Mouse (Mus musculus): ENCODE measurements around the gene Mrps5. TPM values are rescaled to one million over a fixed set of nuclear protein-coding genes. Genes with fewer than 3 reads are reported as not detected.
A peak's percentile ranks its signal among the peaks of the same experiment; 100 is the strongest.
"Not testable (repeated sequence)": the region's sequence is repeated elsewhere in the genome, so short reads cannot be mapped to it uniquely, and the experiment has no call there.

Mrps5 gene
- polyA plus RNA-seq, 1 experiment from 2014 or later = 128 TPM

DNA sequence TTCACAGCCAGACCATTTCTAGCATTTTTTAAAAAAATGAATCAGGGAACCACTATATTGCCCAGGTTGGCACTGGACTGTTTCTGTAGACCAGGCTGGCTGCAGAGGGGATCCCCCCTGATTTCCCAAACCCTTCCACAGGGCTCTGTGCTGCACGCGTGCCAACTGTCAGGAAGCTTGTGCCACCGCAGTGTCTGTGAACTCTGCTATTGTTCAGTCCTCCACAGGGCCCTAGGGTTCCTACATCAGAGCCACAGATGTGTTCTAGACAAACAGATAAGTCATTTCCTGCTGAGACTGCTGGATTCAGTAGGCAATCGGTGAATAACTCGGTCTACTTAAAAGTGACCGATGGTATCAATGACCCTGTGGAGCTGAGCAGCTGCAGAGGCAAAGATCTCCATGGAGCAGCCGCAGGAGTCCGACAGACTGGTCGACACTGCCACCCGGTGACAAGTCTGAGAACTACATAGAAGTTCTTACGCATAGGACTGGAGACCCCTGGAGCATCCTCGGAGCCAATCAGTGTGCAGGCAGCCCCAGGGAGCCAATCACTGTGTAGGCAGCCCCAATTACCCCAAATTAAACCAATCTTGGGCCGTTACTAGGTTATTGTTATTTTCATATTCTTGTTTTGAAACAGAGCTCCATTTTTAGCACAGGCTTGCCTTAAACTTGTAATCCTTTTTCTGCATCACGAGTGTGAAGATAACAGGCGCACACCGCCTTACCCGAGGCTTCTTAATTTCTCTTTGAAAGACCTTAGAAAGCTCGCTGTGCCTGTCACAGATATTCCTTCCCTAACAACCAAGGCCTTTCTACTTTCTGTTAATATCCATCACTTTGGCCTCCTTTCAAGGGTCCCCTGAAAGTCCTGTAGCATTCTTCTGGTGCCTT is 27.7 kb upstream of the Mrps5 start:
- Histone ChIP-seq H3K27ac (0 out of 2 replicates have a peak overlapping the region, but pooled peaks have one; percentile 11), H3K4me1 (replicated peaks; ENCODE audit: control insufficient read depth, insufficient read depth, low read length) (0 out of 2 replicates have a peak, but pooled peaks cover 4% of the 10 kb centered on the region), H3K27me3 (ENCODE audit: control insufficient read depth, insufficient read depth, low read length) (peaks cover 7% of the 10 kb centered on the region; the same call in 1 of the 2 replicates), H3K9me3 (ENCODE audit: control insufficient read depth, low read length) (no peaks in the 10 kb centered on the region), H3K9ac (peak overlapping the region; percentile 50), H3K4me2 (replicated peaks) (peak overlapping the region; percentile 48), H3K36me3 (replicated peaks; ENCODE audit: control insufficient read depth, insufficient read depth) (no peaks in the 10 kb centered on the region), H3K4me3 (replicated peaks; ENCODE audit: low read length) (peak overlapping the region; percentile 28)
- DNase-seq (ENCODE audit: low spot score) (peak; percentile 97), ATAC-seq (ENCODE audit: low FRiP score) (peak; percentile 99)
- 10% methylated on average over 18 of the region's 18 CpGs for WGBS

DNA sequence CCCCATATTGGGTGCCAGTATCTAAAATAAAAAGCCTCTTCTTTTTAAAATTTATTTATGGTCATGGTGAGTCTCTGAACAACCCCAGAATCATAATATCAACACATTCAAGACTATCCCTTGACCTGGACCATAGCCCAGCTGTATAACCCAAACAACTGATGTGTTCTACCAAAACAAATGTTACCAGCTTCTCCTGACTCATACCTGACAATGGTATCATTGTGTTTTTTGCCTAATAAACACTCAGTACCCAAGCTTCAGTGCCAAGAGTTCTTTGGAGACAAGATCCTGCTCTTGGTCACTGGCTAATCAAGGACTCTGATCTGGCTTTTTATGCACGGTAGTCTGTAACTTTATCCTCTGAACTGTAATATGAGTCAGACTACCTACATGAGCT is 13.7 kb upstream of the Mrps5 start:
- Histone ChIP-seq H3K4me3 (replicated peaks; ENCODE audit: low read length) (no peak overlapping the region), H3K4me2 (replicated peaks) (no peak overlapping the region), H3K9me3 (ENCODE audit: control insufficient read depth, low read length) (no peaks in the 10 kb centered on the region), H3K27ac (no peak overlapping the region), H3K36me3 (replicated peaks; ENCODE audit: control insufficient read depth, insufficient read depth) (peaks cover 28% of the 10 kb centered on the region), H3K9ac (no peak overlapping the region), H3K4me1 (replicated peaks; ENCODE audit: control insufficient read depth, insufficient read depth, low read length) (no peaks in the 10 kb centered on the region), H3K27me3 (ENCODE audit: control insufficient read depth, insufficient read depth, low read length) (no peaks in the 10 kb centered on the region)
- no peak for ATAC-seq (ENCODE audit: low FRiP score)
- DNase-seq (ENCODE audit: low spot score) = no peak
- 82% methylated on average over 1 of the region's 1 CpGs for WGBS

GRCm38 (mm10) chr2:127584436-127584858 is 2.6 kb upstream of the Mrps5 start:
- peak; percentile 90 for ATAC-seq (ENCODE audit: low FRiP score)
- under 1% methylated on average over 24 of the region's 24 CpGs for WGBS
- peak overlapping the region; percentile 55 for H3K4me3 ChIP-seq (replicated peaks; ENCODE audit: low read length)
- H3K27ac ChIP-seq = no peak overlapping the region
- peaks cover 25% of the 10 kb centered on the region for H3K4me1 ChIP-seq (replicated peaks; ENCODE audit: control insufficient read depth, insufficient read depth, low read length)
- H3K36me3 ChIP-seq (replicated peaks; ENCODE audit: control insufficient read depth, insufficient read depth) = peaks cover 11% of the 10 kb centered on the region; the same call in 1 of the 2 replicates
- peak overlapping the region; percentile 81 for H3K4me2 ChIP-seq (replicated peaks)
- DNase-seq (ENCODE audit: low spot score) = peak; percentile 95
- no peaks in the 10 kb centered on the region for H3K9me3 ChIP-seq (ENCODE audit: control insufficient read depth, low read length)
- H3K9ac ChIP-seq = peak overlapping the region; percentile 70
- no peaks in the 10 kb centered on the region for H3K27me3 ChIP-seq (ENCODE audit: control insufficient read depth, insufficient read depth, low read length)

GRCm38 (mm10) chr2:127587514-127587844 is 457 bp downstream of the Mrps5 start:
- peak overlapping the region; percentile 85 for H3K27ac ChIP-seq
- under 1% methylated on average over 22 of the region's 22 CpGs for WGBS

DNA sequence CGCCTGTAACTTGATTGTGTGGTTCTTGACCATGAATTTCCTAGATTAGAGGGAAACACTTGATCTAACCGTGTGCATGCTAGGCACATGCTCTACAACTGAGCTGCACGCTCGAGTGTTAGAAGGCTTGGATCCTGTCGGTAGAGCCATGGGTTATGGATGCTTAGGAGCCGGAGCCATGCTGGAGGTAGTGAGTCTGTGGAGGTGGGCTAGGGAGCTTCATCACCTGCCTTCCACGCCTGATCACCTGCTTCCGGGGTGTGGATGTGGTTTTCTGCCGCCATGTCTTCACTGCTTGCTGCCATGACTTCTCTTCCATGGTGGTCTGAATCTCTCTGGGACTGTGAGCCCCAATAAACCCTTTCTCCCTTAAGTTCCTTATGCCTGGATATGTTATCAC is 1.9 kb downstream of the Mrps5 start:
- WGBS = 95% methylated on average over 9 of the region's 9 CpGs
- Histone ChIP-seq H3K4me3 (replicated peaks; ENCODE audit: low read length) (no peak overlapping the region), H3K27ac (no peak overlapping the region), H3K9ac (no peak overlapping the region), H3K9me3 (ENCODE audit: control insufficient read depth, low read length) (no peaks in the 10 kb centered on the region), H3K4me2 (replicated peaks) (no peak overlapping the region), H3K27me3 (ENCODE audit: control insufficient read depth, insufficient read depth, low read length) (no peaks in the 10 kb centered on the region), H3K4me1 (replicated peaks; ENCODE audit: control insufficient read depth, insufficient read depth, low read length) (peaks cover 20% of the 10 kb centered on the region), H3K36me3 (replicated peaks; ENCODE audit: control insufficient read depth, insufficient read depth) (peaks cover 34% of the 10 kb centered on the region)
- ATAC-seq (ENCODE audit: low FRiP score) (no peak), DNase-seq (ENCODE audit: low spot score) (no peak)

More at GRCm38 (mm10) chr2:127587514-127587844, 457 bp downstream of the Mrps5 start:
- DNase-seq (ENCODE audit: low spot score) (no peak), ATAC-seq (ENCODE audit: low FRiP score) (no peak; the same call in 1 of the 2 replicates)
- Histone ChIP-seq H3K4me3 (replicated peaks; ENCODE audit: low read length) (peak overlapping the region; percentile 85), H3K4me2 (replicated peaks) (peak overlapping the region; percentile 91), H3K9ac (peak overlapping the region; percentile 84), H3K4me1 (replicated peaks; ENCODE audit: control insufficient read depth, insufficient read depth, low read length) (peaks cover 25% of the 10 kb centered on the region), H3K9me3 (ENCODE audit: control insufficient read depth, low read length) (no peaks in the 10 kb centered on the region), H3K27me3 (ENCODE audit: control insufficient read depth, insufficient read depth, low read length) (no peaks in the 10 kb centered on the region), H3K36me3 (replicated peaks; ENCODE audit: control insufficient read depth, insufficient read depth) (peaks cover 19% of the 10 kb centered on the region)

DNA sequence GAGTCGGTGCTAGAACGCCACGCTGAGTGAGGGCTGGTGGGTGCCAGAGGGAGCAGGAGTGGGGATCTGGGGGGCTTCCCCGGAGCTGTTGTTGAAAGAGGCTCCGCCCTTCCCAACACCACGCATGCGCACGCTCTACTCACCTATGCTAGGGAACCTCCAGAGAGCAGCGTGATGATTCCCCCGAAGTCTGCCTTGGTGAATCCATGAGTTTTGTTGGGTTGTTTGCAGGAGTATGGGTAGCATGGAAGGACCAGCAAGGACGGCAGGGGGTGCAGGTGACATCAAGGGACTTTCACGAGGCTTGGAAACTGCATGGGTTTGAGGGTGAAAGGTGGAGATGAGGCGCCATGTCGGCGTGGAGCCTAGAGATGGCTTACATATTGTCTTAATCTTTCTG is 3.2 kb downstream of the Mrps5 start:
- DNase-seq (ENCODE audit: low spot score) = no peak
- Histone ChIP-seq H3K4me3 (replicated peaks; ENCODE audit: low read length) (no peak overlapping the region), H3K27ac (no peak overlapping the region), H3K36me3 (replicated peaks; ENCODE audit: control insufficient read depth, insufficient read depth) (peaks cover 47% of the 10 kb centered on the region), H3K27me3 (ENCODE audit: control insufficient read depth, insufficient read depth, low read length) (no peaks in the 10 kb centered on the region), H3K9me3 (ENCODE audit: control insufficient read depth, low read length) (no peaks in the 10 kb centered on the region), H3K9ac (no peak overlapping the region), H3K4me1 (replicated peaks; ENCODE audit: control insufficient read depth, insufficient read depth, low read length) (peaks cover 18% of the 10 kb centered on the region), H3K4me2 (replicated peaks) (no peak overlapping the region)
- 81% methylated on average over 15 of the region's 15 CpGs for WGBS
- ATAC-seq (ENCODE audit: low FRiP score) = no peak

GRCm38 (mm10) chr2:127590840-127591239 is 3.8 kb downstream of the Mrps5 start:
- H3K27me3 ChIP-seq (ENCODE audit: control insufficient read depth, insufficient read depth, low read length) = no peaks in the 10 kb centered on the region
- H3K4me1 ChIP-seq (replicated peaks; ENCODE audit: control insufficient read depth, insufficient read depth, low read length) = peaks cover 18% of the 10 kb centered on the region
- no peak overlapping the region for H3K27ac ChIP-seq
- no peak overlapping the region for H3K9ac ChIP-seq
- no peak for DNase-seq (ENCODE audit: low spot score)
- 81% methylated on average over 4 of the region's 4 CpGs for WGBS
- no peak overlapping the region for H3K4me2 ChIP-seq (replicated peaks)
- ATAC-seq (ENCODE audit: low FRiP score) = no peak
- no peak overlapping the region for H3K4me3 ChIP-seq (replicated peaks; ENCODE audit: low read length)
- H3K36me3 ChIP-seq (replicated peaks; ENCODE audit: control insufficient read depth, insufficient read depth) = peaks cover 53% of the 10 kb centered on the region
- no peaks in the 10 kb centered on the region for H3K9me3 ChIP-seq (ENCODE audit: control insufficient read depth, low read length)

GRCm38 (mm10) chr2:127603383-127603782 is 16.4 kb downstream of the Mrps5 start:
- not testable (repeated sequence) for H3K27ac ChIP-seq; H3K9ac ChIP-seq; H3K4me3 ChIP-seq (replicated peaks; ENCODE audit: low read length); H3K9me3 ChIP-seq (ENCODE audit: control insufficient read depth, low read length); H3K4me1 ChIP-seq (replicated peaks; ENCODE audit: control insufficient read depth, insufficient read depth, low read length); H3K27me3 ChIP-seq (ENCODE audit: control insufficient read depth, insufficient read depth, low read length); ATAC-seq (ENCODE audit: low FRiP score); H3K4me2 ChIP-seq (replicated peaks); DNase-seq (ENCODE audit: low spot score)
- H3K36me3 ChIP-seq (replicated peaks; ENCODE audit: control insufficient read depth, insufficient read depth) = peaks cover 84% of the 10 kb centered on the region
- WGBS = 89% methylated on average over 6 of the region's 8 CpGs

- Histone ChIP-seq H3K4me3 (replicated peaks; ENCODE audit: low read length) (no peak overlapping the region), H3K4me2 (replicated peaks) (no peak overlapping the region), H3K4me1 (replicated peaks; ENCODE audit: control insufficient read depth, insufficient read depth, low read length) (no peaks in the 10 kb centered on the region), H3K36me3 (replicated peaks; ENCODE audit: control insufficient read depth, insufficient read depth) (peaks cover 66% of the 10 kb centered on the region), H3K9me3 (ENCODE audit: control insufficient read depth, low read length) (no peaks in the 10 kb centered on the region), H3K27me3 (ENCODE audit: control insufficient read depth, insufficient read depth, low read length) (no peaks in the 10 kb centered on the region), H3K27ac (no peak overlapping the region), H3K9ac (no peak overlapping the region)
- ATAC-seq (ENCODE audit: low FRiP score) = no peak
- 99% methylated on average over 3 of the region's 3 CpGs for WGBS
- DNase-seq (ENCODE audit: low spot score) = no peak
Measured at GRCm38 (mm10) chr2:127605203-127605602, 18.2 kb downstream of the Mrps5 start.
